Mouse (Mus musculus): ENCODE results near the gene Olfr1347.

Olfr1347 gene

DNA sequence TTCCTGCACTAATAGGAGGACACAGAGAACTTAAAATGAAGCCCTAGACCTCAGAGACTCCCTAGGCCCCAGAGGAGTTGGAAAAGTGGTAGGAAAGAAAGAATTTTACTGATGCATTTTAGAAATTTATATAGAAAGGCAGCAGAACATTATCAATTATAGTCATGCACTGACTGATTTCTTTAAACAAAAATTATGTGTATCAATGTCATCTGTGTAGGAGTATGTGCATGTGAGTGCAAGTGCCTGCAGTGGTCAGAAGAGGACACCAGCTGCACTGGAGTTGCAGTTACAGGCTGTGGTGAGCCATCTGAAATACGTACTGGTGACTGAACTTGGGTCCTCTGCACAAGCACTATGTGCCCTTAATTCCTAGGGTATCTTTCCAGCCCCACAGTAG is at the start of gene Olfr1347:
Gene Olfr1347 (minus strand): TSS at position 101 of the 400 bp plus-strand sequence.
- DNase-seq (ENCODE audit: low spot score in 2 of 2), result no peak

- no peak for DNase-seq (ENCODE audit: low spot score in 2 of 2)
Observed at GRCm38 (mm10) chr7:6526141-6526540, 26.6 kb upstream of the Olfr1347 start.

- no peak for DNase-seq (ENCODE audit: low spot score in 2 of 2)
Observed at GRCm38 (mm10) chr7:6525001-6525400, 25.4 kb upstream of the Olfr1347 start.

GRCm38 (mm10) chr7:6522850-6523249 is 23.3 kb upstream of the Olfr1347 start, which contains the start of gene Olfr1349:
Gene Olfr1349 (minus strand): TSS chr7:6522950.
- no peak for DNase-seq (ENCODE audit: low spot score in 2 of 2)

DNA sequence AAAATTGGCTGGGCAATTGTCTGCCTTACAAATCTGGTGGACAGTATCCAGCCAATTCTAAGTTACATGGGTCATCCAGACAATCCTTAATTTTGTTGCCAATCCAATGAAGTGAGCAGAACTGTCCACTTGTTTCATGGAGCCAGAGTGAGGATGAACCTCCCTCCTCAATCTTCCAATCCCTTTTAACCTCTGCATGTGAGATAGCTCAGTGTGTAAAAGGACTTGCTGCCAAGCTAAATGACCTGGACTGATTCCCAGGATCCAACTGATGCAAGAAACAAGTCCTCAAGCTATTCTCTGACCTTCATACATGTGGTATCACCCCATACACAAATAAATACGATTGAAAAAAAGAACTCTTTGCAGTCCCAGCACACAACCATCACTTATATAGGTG is 22.1 kb upstream of the Olfr1347 start:
- no peak for DNase-seq (ENCODE audit: low spot score in 2 of 2)

DNA sequence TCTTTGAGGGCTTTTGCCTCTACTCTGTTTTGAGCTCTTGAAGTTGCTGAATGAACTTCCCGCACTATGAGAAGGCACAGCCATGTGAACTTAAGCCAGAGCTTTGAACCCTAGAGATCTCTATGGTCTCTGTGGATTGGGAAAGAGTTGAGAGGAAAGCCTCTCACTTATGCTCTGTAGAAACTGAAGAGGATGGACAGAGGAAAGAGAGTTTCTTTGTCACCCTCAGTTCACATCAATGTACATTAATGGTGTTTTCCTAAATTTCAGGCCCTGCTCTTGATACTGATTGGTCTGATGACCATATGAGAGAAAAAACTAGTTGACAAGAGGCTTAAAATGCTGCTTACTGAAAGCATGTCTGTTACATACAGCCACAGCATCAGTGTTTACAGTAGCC is 9.1 kb upstream of the Olfr1347 start, which contains the start of gene Olfr1348:
Gene Olfr1348 (minus strand): TSS at position 101 of the 400 bp plus-strand sequence.
- DNase-seq (ENCODE audit: low spot score in 2 of 2), result no peak

- no peak for DNase-seq (ENCODE audit: low spot score in 2 of 2)
Observed at GRCm38 (mm10) chr7:6486841-6487240, 12.7 kb downstream of the Olfr1347 start, which contains the start of gene Olfr5. Gene Olfr5 (minus strand): TSS chr7:6486941.

DNA sequence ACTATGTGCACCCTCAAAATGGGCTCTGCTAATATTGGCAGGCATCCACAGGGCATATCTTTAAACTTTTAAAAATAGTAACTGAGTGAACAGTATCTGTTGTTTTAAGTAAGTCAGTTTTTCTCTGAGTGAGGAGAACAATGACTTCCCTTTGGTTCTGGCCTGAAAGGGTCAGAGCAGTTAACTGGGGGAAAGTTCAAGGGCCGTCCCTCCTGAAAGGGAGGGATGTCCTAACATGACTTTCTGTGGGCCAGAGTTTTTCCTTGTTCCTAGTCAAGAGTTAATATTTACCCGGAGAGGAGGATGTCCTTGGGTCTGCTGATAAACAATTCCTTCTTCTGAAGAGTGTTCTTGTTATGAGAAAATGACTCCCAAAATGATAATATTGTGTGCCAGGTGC is 21.9 kb downstream of the Olfr1347 start:
- DNase-seq (ENCODE audit: low spot score in 2 of 2), result peak in 1 of 2 experiments; percentile 1

DNA sequence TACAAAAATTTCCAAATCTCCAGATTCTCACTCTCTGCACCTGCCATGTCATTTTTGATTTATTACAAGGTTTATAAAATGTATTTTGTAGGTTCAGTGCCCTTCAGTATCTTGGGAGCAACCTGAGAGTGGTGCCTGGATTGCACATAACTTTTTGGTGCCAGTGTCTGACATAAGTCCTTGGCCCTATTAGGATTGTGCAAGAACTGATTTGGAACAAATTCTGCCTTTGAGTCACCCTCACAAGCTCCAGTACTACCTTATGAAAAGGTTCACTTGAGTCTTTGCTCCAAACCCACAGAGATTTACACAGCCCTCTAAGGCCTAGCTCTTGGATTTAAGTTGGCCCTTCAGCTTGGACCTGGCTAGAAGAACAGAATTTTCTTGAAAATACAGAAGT is 32.6 kb downstream of the Olfr1347 start, which contains the start of gene Olfr1346:
Gene Olfr1346 (plus strand): TSS at position 151 of the 400 bp plus-strand sequence.
- no peak for DNase-seq (ENCODE audit: low spot score in 2 of 2)

- DNase-seq (ENCODE audit: low spot score in 2 of 2), result no peak
Observed at GRCm38 (mm10) chr7:6456399-6456798, 43.2 kb downstream of the Olfr1347 start.

DNA sequence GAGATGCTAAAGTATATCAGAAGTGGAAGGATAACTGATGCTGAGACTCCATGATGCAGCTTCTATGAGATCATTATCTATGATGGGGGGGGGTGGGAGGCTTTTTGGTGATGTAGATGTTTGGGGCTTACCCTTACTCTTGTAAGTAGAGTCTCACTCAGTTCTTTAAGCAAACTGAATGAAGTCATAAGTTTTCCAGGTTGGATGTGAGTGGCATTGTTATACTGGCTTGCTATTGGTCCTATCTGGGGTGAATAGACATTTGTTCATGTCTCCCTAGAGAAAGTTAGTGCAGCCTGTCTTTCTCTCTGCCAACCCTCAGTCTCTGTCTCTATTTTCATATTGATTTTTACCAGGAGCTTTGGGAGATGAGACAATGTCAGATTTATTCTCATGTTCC is 43.7 kb downstream of the Olfr1347 start, which contains the start of gene Olfr1336:
Gene Olfr1336 (plus strand): TSS at position 301 of the 400 bp plus-strand sequence.
- DNase-seq (ENCODE audit: low spot score in 2 of 2), result no peak

- DNase-seq (ENCODE audit: low spot score in 2 of 2), result no peak
Observed at GRCm38 (mm10) chr7:6447771-6448170, 51.8 kb downstream of the Olfr1347 start.

DNA sequence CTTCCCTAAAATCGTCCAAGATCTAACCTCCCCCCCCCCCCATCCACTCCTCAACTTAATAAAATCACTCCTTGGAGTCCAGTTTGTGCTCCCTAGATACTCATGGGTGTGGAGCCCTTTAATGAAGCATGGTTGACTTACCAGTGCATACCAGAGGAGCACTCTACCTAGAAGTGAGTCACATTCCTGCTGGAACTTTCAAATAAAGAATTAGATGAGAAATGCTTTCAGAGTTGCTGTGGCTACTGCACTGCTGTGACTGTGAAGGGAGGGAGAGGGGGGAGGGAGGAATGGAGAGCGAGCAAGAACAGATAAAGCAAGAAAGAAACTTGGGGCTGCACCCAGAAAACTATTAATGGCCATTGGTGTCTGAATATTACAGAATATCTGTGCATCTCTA is 58.4 kb downstream of the Olfr1347 start:
- no peak for DNase-seq (ENCODE audit: low spot score in 2 of 2)

GRCm38 (mm10) chr7:6438388-6438787 is 61.2 kb downstream of the Olfr1347 start, which contains the start of gene Olfr1344:
Gene Olfr1344 (plus strand): TSS chr7:6438688.
- no peak for DNase-seq (ENCODE audit: low spot score in 2 of 2)
